Mouse (Mus musculus) macrophage (primary cell): ENCODE results near the gene Acox1. TPM values are rescaled to one million over a fixed set of nuclear protein-coding genes. Genes with fewer than 3 reads are reported as not detected.

Experiments
- H3K27ac ChIP-seq: fragments of 350-480 bp; formaldehyde crosslinking; 2 replicates; pipeline ENCODE4 v1.9.0; 2021
- H3K36me3 ChIP-seq: fragments of 350-480 bp; formaldehyde crosslinking; 2 replicates; pipeline ENCODE4 v1.9.0; 2021; ENCODE audit errors: inconsistent target
- H3K4me3 ChIP-seq: fragments of 350-480 bp; formaldehyde crosslinking; 2 replicates; pipeline ENCODE4 v1.9.0; 2021; ENCODE audit errors: inconsistent target
- H3K79me2 ChIP-seq: fragments of 350-480 bp; formaldehyde crosslinking; 2 replicates; pipeline ENCODE4 v1.9.0; 2021; ENCODE audit errors: inconsistent target
- WGBS: methylation state at CpG from one replicate; pipeline ENCODE4 v1.1.7; 2026; ENCODE audit warnings: inconsistent platforms; ENCODE audit not compliant: missing documents; 5-methylcytosine and 5-hydroxymethylcytosine counted together
- polyA plus RNA-seq: library from polyadenylated mRNA; stranded (reverse); fragments of 250-400 nt; gene quantifications from 3 replicates; pipeline ENCODE4 v1.2.4, GENCODE M21; 2018; ENCODE audit warnings: inconsistent platforms

Acox1 gene
- polyA plus RNA-seq, 1 experiment from 2014 or later: 66.6 TPM

DNA sequence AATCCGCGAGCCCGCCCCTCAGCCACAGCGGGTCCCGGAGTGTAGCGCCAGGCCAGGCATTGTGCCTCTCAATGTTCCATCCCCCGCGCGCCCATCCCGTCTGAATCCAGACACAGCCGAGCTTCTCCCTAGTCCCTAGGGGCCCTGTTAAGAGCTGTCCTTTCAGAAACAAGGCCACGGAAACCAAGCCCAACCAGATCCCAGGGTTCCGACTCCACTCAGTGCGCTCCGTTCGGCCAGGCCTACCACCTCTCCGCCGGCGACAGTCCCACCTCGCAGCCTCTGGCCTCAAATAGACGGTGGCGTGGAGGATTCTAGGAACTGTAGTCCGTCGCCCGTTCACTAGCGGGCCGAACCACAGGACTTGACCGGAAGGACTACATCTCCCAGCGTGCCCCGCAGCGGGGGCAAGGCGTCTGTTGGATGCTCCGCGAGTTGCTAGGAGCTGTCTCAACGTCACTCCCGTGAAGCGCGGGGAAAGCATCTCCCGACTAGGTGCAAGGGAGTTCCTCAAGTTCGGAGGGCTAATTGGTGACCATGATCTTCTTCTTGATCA is 30.9 kb downstream of the Acox1 start, which contains the start of gene Fbf1:
Gene Fbf1 (minus strand): TSS at position 283 of the 556 bp plus-strand sequence.
- Histone ChIP-seq H3K4me3 (peak within 1 kb of the TSS; percentile 84), H3K27ac (peak within 1 kb of the TSS; percentile 32), H3K36me3 (peaks cover 4% of the 10 kb centered on the region; the same call in 1 of the 2 replicates), H3K79me2 (no peaks in the 10 kb centered on the region)
- WGBS: under 1% methylated on average over 39 of the region's 40 CpGs

DNA sequence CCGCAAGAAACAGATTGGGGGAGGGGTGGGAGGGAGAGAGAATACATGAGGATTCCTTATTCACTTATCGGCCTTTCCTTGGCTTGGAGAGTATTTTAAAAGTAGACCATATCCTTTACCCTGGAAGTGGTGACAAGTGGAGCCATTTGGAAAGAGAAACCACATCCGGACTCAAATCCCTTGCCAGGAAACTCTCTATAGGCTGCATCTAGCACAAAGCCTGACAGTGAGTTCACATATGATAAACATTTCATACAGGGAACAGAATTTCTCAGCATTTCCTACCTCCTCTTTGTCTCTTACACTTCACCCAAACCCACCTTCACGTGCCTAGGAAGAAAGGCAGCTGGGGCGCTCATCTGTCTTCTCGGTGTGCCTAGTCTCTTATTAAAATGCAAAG is 31.6 kb downstream of the Acox1 start:
- peak overlapping the region; percentile 32; the same call in 1 of the 2 replicates for H3K27ac ChIP-seq
- no peaks in the 10 kb centered on the region for H3K36me3 ChIP-seq
- WGBS: 27% methylated on average over 6 of the region's 6 CpGs
- H3K79me2 ChIP-seq: no peaks in the 10 kb centered on the region
- peak overlapping the region; percentile 84 for H3K4me3 ChIP-seq

DNA sequence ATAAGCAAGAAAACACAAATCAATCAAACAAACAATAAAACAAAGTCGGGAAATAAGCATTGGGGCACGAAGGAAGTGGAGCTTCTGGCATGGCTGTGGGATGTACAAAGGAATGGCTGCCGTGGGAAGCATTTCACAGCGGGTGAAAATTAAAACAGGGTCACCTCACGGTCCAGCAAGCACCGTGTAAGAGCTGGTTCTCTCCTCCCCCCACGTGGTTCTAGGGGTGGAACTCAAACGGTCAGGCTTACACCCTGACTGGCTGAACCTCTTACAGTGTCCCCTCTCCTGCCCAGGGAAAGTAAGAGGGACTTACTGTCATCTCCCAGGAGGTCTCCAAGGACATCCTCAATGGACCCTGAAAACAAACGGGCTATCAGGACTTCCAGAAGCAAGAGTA is 35.8 kb downstream of the Acox1 start:
- H3K79me2 ChIP-seq: no peaks in the 10 kb centered on the region
- 77% methylated on average over 8 of the region's 9 CpGs for WGBS
- H3K27ac ChIP-seq: no peak overlapping the region
- no peaks in the 10 kb centered on the region for H3K36me3 ChIP-seq
- H3K4me3 ChIP-seq: no peak overlapping the region

DNA sequence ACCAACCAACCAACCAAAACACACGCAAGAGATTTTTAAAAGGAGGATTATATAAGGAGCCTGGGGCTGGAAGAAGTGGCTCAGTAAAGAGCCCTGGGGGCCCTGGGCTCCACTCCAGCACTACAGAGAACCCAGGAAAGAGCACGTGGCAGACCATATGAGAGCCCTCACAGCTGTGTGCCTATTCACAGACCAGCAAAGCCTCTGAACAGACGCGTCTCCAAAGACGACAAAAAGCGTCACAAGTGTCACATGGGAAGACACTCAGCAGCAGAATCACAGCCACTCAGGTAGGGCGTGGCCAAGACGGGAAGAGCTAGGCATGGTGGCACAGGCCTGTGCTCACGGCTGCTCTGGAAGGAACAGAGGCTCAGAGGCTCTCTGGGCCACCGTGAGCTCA is 36.7 kb downstream of the Acox1 start:
- no peak overlapping the region for H3K27ac ChIP-seq
- H3K4me3 ChIP-seq: no peak overlapping the region
- WGBS: 92% methylated on average over 10 of the region's 10 CpGs
- no peaks in the 10 kb centered on the region for H3K36me3 ChIP-seq
- no peaks in the 10 kb centered on the region for H3K79me2 ChIP-seq

DNA sequence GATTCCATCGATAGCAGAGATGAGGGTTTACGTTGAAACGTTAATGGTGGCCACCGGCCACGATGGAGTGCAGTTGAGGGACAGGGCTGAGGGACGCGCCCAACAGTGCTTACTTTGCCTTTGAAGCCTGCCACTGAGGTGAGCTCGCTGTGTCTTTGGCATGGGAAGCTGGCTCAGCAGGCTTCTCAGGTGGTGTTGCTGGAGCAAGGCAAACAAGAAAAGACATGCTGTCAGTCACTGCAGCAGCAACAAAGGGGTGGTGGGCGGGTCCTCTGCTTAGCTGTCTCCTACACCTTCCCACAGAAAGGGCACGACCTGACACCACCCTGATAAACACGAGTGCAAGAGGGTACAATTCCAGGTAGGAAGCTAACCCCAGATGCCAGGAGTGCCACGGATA is 37.5 kb downstream of the Acox1 start:
- H3K27ac ChIP-seq: no peak overlapping the region
- no peaks in the 10 kb centered on the region for H3K79me2 ChIP-seq
- H3K36me3 ChIP-seq: no peaks in the 10 kb centered on the region; the same call in 1 of the 2 replicates
- no peak overlapping the region for H3K4me3 ChIP-seq
- WGBS: 94% methylated on average over 12 of the region's 12 CpGs

DNA sequence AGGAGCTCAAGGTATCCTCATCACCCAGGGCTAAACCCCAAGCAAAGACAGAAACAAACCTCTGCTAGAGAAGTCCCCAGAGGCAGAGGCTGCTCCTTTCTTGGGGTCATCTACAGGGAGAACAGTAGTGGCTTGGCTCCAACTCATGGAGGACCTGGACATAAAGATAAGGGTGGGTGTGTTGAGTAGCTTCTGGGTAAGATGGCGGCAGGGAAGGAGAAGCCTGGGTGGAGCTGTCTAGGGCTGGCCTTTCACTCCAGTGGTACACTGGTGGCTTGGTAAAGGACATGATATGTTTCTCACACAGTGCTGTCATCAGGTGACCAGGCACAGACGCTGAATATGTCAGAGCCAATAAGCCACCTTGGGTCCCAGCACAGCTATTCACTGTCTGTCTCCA is 47.9 kb downstream of the Acox1 start:
- 100% methylated on average over 2 of the region's 2 CpGs for WGBS
- H3K27ac ChIP-seq: no peak overlapping the region

DNA sequence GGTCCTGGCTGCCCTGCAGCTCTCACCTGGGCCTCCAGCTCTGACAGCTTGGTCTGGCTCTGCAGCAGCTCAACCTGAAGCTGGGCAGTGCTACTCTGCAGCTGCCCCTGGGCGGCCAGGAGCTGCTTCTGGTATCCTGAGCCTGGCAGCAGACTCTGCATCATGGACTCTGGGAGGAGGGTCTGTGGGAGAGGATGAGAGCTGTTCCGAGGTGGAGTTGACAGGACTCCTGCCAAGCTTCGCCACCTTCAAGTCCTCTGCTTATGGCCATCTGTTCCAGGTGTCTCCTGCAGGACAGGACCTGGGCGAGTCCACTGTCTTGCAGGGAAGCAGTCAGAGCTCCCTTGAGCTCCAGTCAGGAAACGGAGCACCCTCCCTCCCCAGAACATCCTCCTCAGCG is 49.5 kb downstream of the Acox1 start:
- no peak overlapping the region for H3K27ac ChIP-seq
- H3K4me3 ChIP-seq: no peak overlapping the region
- H3K79me2 ChIP-seq: no peaks in the 10 kb centered on the region
- 100% methylated on average over 6 of the region's 6 CpGs for WGBS
- H3K36me3 ChIP-seq: peaks cover 41% of the 10 kb centered on the region; the same call in 1 of the 2 replicates

More for the DNA sequence above, 47.9 kb downstream of the Acox1 start:
- H3K36me3 ChIP-seq: peaks cover 41% of the 10 kb centered on the region; the same call in 1 of the 2 replicates
- H3K4me3 ChIP-seq: no peak overlapping the region
- H3K79me2 ChIP-seq: no peaks in the 10 kb centered on the region

DNA sequence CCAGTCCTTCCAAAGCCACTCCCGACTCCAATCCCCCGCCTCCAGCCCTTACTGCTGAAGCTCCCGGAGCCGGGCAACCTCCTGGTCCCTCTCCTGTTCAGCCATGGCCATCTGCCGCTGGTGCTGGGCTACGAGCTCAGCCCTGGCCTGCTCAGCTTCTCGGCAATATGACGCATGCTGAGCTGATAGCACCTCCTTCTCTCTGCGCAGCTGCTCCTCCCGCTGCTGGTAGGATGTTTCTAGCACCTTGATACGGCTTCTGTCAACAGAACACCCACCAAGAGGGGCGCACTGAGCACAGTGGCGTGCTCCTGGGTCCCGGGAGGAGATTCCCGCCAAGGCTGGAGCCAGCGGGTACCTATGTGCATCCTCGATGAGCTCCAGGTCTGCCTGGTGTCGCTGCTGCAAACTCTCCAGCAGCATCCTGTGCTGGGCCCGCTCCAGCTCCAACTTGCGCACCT is 50.1 kb downstream of the Acox1 start:
- 94% methylated on average over 18 of the region's 20 CpGs for WGBS
- H3K36me3 ChIP-seq: peaks cover 39% of the 10 kb centered on the region; the same call in 1 of the 2 replicates
- no peak overlapping the region for H3K27ac ChIP-seq

DNA sequence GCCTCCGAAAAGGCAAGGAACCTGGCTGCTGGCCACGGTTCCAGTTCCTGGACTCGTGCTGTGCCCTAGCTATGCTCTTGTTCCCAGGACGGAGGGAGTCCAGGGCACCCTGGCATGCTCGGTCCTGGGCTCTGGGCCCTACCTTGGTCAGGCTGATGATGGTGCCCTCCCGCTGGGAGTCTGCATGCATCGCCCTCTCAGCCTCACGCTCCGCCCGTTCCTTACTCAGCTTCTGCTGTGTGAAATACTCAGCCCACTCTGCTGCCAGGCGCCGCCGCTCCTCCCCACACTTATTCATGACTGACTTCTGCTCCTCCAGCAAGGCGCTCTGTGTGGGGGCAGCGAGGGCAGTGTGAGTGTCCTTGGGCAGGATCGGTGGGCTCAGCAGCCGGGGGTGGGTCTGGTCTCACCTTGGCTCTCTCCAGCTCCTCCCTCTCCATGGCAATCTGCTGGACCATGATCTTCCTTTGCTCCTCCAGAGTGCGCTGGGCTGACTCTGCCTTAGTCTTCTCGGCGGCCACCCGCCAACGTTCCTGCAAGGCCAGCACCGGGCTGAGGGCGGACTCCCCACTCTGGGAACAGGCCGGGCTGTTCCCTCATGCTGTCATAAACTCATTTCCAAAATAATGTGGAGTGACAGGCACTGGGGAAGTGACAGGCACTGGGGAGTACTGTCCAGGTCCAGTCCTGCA is 52.4 kb downstream of the Acox1 start:
- peaks cover 21% of the 10 kb centered on the region; the same call in 1 of the 2 replicates for H3K36me3 ChIP-seq
- no peaks in the 10 kb centered on the region for H3K79me2 ChIP-seq
- no peak overlapping the region for H3K4me3 ChIP-seq
- peak overlapping the region; percentile 45; the same call in 1 of the 2 replicates for H3K27ac ChIP-seq
- WGBS: 77% methylated on average over 23 of the region's 25 CpGs

More for the DNA sequence above, 50.1 kb downstream of the Acox1 start:
- H3K4me3 ChIP-seq: no peak overlapping the region
- no peaks in the 10 kb centered on the region for H3K79me2 ChIP-seq

DNA sequence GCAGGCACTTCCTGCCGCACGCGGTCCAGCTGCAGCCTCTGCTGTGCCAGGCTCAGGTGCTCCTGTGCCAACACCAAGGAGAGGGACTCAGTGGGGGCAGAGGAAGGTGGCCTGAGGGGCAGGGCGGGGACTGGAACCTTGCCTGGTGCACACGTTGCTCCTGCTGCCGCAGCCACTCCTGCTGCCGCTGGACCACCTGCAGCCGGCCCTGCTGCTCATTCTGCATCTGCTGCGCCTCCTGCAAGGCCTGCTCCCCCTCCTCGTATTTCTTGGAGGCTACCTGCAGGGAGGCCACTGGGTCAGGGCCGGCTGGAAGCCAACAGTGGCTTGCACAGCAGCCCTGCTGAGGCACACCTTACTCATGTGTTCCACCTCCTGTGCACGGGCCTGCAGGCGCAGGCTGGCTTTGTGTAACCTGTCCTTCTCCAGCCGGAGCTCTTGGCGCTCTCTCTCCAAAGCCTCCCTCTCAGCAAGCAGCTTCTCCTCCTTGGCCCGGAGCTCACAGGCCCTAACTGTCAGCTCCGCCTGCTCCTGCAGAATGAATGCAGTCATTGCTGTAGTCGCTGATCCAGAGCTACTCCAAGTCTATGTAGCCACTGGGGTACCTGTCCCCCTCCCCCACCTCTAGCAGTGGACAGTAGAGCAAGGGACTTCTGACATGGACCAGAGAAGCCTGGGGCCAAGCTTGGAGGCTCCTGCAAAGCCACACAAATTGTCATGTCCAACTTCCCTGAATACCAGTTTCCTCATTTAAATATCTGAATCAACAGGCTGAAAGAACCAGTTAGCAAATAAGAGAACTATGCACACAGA is 53.2 kb downstream of the Acox1 start:
- Histone ChIP-seq H3K27ac (peak overlapping the region; percentile 45), H3K4me3 (no peak overlapping the region), H3K36me3 (peaks cover 14% of the 10 kb centered on the region; the same call in 1 of the 2 replicates), H3K79me2 (no peaks in the 10 kb centered on the region)
- WGBS: 93% methylated on average over 15 of the region's 18 CpGs

DNA sequence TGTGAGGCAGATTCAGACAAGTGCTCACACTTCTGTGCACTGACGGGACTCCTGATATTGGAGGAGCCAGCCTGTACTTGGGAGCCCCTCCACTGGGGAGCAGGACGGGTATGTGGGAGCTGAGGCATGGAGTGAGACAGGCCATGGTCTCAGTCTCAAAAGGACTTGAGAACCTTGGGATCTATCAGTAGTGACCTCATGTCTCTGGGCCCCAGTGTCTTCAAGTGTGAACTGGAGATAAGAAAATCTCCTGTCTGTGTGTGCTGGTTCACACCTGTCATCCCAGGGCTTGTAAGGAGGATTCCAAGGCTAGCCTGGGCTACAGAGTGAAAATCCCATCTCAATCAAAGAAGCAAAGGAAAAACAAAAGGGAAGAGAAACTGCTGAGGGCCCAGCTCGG is 55.4 kb downstream of the Acox1 start:
- Histone ChIP-seq H3K36me3 (peaks cover 5% of the 10 kb centered on the region; the same call in 1 of the 2 replicates), H3K4me3 (no peak overlapping the region), H3K27ac (no peak overlapping the region), H3K79me2 (no peaks in the 10 kb centered on the region)
- 81% methylated on average over 3 of the region's 3 CpGs for WGBS

DNA sequence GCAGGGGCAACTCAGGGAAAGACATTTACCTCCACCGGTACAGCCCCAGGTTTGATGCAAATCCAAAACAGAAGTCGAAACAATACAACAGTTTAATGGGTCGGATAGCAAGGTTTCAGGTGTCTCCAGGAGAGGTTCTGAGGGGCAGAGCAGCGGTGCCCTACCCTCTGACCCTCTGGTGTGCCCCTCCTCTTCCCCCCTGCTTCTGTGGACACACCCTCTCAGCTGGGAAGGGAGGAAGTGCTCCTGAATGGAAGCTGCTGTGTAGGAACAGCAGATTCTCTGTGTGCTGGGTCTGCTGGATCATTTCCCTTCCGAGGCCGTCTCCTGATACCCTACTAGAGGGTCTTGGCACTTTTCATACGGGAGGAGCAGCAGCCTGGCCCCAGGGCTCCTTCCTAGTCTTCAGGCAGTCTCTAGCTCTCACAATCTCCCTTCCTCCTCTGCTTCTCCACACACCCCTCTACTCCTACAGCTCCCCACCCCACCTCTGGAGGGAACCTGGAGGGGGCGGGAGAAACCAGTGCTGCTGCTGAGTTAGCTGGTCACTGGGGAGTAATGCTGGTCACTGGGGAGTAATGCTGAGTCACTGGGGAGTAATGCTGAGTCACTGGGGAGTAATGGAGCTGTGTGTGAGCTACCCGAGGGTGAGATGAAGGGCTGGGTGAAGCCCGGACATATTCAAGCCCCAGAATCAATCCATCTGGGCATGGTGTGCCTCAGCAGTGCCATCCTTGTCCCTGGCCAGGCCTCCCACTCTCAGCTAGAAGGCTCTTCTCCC is 56.4 kb downstream of the Acox1 start:
- Histone ChIP-seq H3K36me3 (peaks cover 1% of the 10 kb centered on the region; the same call in 1 of the 2 replicates), H3K27ac (no peak overlapping the region), H3K4me3 (no peak overlapping the region), H3K79me2 (peaks cover 9% of the 10 kb centered on the region; the same call in 1 of the 2 replicates)
- WGBS: 71% methylated on average over 8 of the region's 10 CpGs

DNA sequence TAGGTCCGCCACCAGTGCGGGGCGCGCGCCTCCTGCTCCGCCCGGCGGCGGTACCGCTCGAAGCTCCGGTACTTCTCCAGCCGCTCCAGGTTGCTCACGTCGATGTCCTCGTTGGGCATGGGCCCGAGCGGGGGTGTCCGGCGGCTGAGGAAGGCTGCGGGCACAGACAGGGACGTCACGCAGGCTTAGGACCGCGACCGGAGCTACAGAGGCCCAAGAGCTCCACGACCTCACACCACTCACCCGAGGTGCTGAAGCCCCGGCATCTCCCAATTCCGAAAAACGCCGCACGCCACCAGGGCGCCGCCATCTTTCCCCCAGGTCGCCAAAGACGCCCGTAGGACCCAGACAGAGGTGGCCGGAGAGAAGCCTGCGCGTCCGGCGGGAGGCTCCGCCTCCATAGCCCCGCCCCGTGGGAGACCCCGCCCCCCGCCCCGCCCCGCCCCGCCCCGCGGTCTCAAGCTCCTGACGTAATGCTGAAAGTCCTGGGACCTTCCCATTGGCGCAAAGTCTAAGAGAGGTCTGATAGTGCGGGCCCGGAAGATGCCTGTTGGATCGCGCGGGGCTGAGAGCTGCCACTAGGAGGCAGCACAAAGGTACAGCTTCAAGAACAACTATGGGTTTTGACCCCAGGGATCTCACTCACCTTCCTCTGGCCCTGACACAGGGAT is 60.2 kb downstream of the Acox1 start, which contains the start of gene Mrpl38:
Gene Mrpl38 (minus strand): TSS at position 401 of the 671 bp plus-strand sequence.
- WGBS: under 1% methylated on average over 59 of the region's 60 CpGs
- no peak within 1 kb of the TSS for H3K27ac ChIP-seq
- H3K36me3 ChIP-seq: no peaks in the 10 kb centered on the region; the same call in 1 of the 2 replicates
- peak within 1 kb of the TSS; percentile 58 for H3K4me3 ChIP-seq
- H3K79me2 ChIP-seq: peaks cover 16% of the 10 kb centered on the region; the same call in 1 of the 2 replicates
